Mouse (Mus musculus): ENCODE measurements at regions not wholly inside any gene's neighbourhood (a gene's known extent, or its start where the extent isn't known, plus 50 kb on each side); places are given as distances from the start of the nearest gene placed in this dataset.

DNA sequence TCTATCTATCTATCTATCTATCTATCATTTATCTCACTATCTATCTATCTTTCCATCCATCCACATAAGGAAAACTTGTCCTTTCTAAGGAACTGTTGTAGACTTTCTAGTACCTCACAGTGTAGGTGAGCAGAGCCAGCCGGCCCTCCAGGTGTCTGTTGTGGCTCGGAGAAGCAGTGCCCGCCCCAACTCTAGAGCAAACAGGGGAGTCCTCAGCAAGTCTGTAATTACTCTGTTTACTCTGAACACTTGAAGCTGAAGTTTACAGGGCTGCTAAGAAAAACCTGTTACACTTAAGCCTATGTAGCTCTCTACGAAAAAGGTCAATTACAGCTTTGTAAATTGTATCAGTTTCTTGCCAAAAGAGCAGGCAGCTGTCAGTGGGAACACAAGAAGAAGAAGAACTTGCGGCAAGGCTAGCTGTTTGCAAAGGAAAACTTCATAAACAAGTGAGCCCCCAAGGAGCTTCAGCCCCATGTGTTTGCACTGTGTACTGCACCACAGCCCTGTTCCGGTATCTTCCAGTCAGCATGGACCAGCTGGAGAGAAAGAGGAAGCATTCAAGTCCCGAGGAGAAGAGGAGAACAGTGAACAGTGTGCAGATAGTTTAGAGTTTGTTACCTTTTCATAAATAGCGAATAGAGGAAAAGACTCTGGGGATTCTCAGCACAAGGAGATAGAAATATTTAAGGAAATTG, 122.2 kb upstream of the Marcks start:
- Histone ChIP-seq H3K4me3 (replicated peaks) (no peak overlapping the region), H3K4me1 (no peaks in the 10 kb centered on the region), H3K36me3 (replicated peaks; ENCODE audit: low read length) (no peaks in the 10 kb centered on the region), H3K9me3 (no peaks in the 10 kb centered on the region; the same call in 1 of the 2 replicates), H3K27me3 (replicated peaks) (no peaks in the 10 kb centered on the region)
- no peak for TF ChIP-seq FLI1 (IDR thresholded peaks at IDR 0.05; ENCODE audit: low read length)
- TF ChIP-seq GATA1 (IDR thresholded peaks at IDR 0.05; ENCODE audit: borderline replicate concordance, low read length): no peak

DNA sequence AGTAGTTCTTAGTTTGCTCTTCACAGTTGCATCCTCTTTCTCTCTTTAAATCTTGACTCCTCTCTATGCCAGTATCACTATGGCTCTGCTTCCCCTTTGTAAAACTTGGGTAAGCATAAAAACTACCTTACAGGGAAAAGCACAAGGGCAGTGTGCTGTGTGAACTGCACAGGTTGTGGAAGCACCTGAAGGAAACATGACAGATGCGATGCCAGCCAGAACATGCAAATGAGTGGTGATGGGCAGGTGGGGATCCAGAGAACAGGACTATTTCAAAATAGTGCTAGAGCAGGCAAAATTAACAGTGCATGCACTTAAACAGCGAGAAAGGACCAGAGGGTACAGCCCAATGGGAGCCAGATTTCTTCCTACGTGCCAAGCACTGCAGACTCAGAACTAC, 120.5 kb upstream of the Marcks start:
- no peaks in the 10 kb centered on the region for H3K27me3 ChIP-seq (replicated peaks)
- TF ChIP-seq FLI1 (IDR thresholded peaks at IDR 0.05; ENCODE audit: low read length) (no peak), GATA1 (IDR thresholded peaks at IDR 0.05; ENCODE audit: borderline replicate concordance, low read length) (no peak)
- no peaks in the 10 kb centered on the region for H3K4me1 ChIP-seq

DNA sequence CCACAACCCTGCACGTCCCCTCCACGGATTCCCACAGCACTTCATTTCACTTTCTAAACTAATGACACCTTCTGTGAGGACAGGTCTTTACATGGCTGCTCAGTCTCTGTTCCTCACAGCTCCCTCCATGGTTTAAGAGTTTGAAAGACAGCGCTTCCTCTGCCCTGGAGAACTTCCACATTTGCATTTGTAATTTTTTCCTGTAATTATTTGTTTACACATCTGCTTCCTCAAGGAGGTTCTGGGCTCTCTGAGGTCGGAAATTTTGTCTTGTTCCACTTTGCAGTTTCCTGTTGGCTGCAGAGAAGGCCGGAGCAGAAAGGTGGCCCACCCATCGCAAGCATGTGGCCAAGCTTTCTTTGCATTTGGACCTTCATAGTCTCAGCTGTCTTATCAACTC, 118.8 kb upstream of the Marcks start:
- Histone ChIP-seq H3K9me3 (no peaks in the 10 kb centered on the region), H3K27me3 (replicated peaks) (no peaks in the 10 kb centered on the region), H3K4me3 (replicated peaks) (no peak overlapping the region), H3K4me1 (no peaks in the 10 kb centered on the region), H3K36me3 (replicated peaks; ENCODE audit: low read length) (no peaks in the 10 kb centered on the region)
- no peak for TF ChIP-seq GATA1 (IDR thresholded peaks at IDR 0.05; ENCODE audit: borderline replicate concordance, low read length)
- no peak for TF ChIP-seq FLI1 (IDR thresholded peaks at IDR 0.05; ENCODE audit: low read length)

More for the DNA sequence above, 120.5 kb upstream of the Marcks start:
- Histone ChIP-seq H3K36me3 (replicated peaks; ENCODE audit: low read length) (no peaks in the 10 kb centered on the region), H3K9me3 (no peaks in the 10 kb centered on the region), H3K4me3 (replicated peaks) (no peak overlapping the region)

DNA sequence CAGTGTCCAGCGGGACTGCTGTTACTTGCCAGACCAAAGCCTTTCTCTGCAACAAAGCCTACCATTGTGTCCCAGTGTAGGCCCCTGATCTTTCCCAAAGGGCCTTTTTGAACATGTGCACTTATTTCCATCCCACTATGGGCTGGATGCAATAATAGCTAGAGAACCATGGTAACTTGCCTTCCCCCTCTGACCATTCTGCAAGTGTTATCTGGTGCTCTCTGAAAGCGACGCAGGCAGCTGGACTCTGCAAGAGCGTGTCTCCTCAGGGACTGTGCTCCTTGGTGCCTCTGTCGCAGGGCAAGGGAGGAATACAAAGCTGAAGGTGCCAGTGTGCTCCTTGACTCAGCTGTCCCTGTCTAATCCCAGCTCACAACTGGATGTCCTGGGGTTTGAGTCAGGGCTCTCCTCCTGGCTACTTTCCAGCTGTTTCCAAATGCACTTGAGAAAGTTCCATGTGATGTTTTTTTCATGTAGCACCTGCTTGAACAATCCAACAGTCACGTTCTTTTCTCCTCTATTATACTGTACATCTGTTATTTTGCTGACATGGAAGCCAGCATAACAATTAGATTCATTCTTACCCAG, 112.3 kb upstream of the Marcks start:
- no peak overlapping the region for H3K4me3 ChIP-seq (replicated peaks)
- H3K9me3 ChIP-seq: no peaks in the 10 kb centered on the region
- H3K4me1 ChIP-seq: 0 out of 2 replicates have a peak, but pooled peaks cover 4% of the 10 kb centered on the region
- TF ChIP-seq FLI1 (IDR thresholded peaks at IDR 0.05; ENCODE audit: low read length) (no peak), GATA1 (IDR thresholded peaks at IDR 0.05; ENCODE audit: borderline replicate concordance, low read length) (no peak)
- peaks cover 3% of the 10 kb centered on the region for H3K27me3 ChIP-seq (replicated peaks)
- no peaks in the 10 kb centered on the region for H3K36me3 ChIP-seq (replicated peaks; ENCODE audit: low read length)

DNA sequence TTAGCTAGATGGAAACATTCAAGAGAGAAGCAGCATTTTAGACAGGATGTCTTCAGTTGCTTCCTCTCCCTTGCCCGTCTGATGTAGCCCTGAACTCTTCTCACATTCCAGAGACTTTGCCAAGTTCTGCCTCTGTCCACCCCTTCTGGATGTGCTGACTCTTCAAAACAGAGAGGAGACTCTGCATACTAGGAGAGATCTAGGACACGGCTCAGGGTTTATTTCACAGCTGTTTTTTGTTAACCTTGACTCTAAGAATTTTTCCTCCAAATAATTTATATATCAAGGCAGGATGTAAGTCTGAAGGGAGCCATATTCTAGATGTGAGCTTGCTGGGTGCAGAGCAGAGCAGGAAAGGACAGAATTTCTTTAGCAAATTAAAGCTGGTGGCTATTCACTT, 111.4 kb upstream of the Marcks start:
- Histone ChIP-seq H3K27me3 (replicated peaks) (peaks cover 3% of the 10 kb centered on the region), H3K9me3 (no peaks in the 10 kb centered on the region), H3K4me1 (0 out of 2 replicates have a peak, but pooled peaks cover 4% of the 10 kb centered on the region), H3K4me3 (replicated peaks) (no peak overlapping the region), H3K36me3 (replicated peaks; ENCODE audit: low read length) (no peaks in the 10 kb centered on the region)
- TF ChIP-seq GATA1 (IDR thresholded peaks at IDR 0.05; ENCODE audit: borderline replicate concordance, low read length): no peak
- no peak for TF ChIP-seq FLI1 (IDR thresholded peaks at IDR 0.05; ENCODE audit: low read length)

DNA sequence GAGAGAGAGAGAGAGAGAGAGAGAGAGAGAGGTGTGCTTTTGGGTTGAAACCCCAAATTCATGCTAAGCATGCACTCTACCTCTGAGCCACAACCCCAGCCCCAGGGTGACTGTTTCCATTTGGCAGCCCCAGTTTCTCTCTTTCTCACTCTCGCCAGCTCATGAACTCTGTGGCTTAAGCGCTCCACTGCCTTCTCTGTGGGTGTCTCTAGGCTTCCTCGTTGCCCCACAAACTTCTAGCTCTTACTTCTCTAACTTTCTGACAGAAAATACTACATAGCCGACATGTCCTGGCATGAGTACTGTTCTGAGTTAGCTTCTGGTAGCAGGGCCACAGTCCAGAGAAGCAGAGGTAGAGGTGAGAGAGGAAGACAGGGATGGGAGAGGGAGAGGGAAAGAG, 110.8 kb upstream of the Marcks start:
- TF ChIP-seq GATA1 (IDR thresholded peaks at IDR 0.05; ENCODE audit: borderline replicate concordance, low read length) (no peak), FLI1 (IDR thresholded peaks at IDR 0.05; ENCODE audit: low read length) (no peak)
- 0 out of 2 replicates have a peak, but pooled peaks cover 4% of the 10 kb centered on the region for H3K4me1 ChIP-seq
- peaks cover 3% of the 10 kb centered on the region for H3K27me3 ChIP-seq (replicated peaks)
- H3K9me3 ChIP-seq: no peaks in the 10 kb centered on the region
- H3K36me3 ChIP-seq (replicated peaks; ENCODE audit: low read length): no peaks in the 10 kb centered on the region
- no peak overlapping the region for H3K4me3 ChIP-seq (replicated peaks)

DNA sequence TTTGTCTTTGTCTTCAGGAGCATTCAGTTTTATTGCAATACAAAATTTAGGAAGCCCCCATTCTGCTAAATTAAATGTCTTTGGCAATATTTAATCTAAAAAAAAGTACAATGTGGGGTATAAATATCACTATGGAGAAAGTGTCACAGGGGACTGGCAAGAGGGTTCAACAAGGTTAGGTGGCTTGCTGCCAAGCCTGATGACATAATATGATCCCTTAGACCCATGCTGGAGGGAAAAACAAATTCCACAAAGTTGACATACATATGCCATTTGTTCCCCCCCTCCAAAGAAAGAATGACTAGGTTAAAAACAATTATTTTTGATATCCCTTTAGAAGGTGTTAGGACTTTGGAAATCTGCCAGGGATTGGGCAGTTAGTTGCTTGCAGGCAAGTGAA, 108.4 kb upstream of the Marcks start:
- Histone ChIP-seq H3K4me3 (replicated peaks) (no peak overlapping the region), H3K27me3 (replicated peaks) (peaks cover 6% of the 10 kb centered on the region), H3K36me3 (replicated peaks; ENCODE audit: low read length) (no peaks in the 10 kb centered on the region), H3K4me1 (0 out of 2 replicates have a peak, but pooled peaks cover 4% of the 10 kb centered on the region), H3K9me3 (no peaks in the 10 kb centered on the region)
- no peak for TF ChIP-seq FLI1 (IDR thresholded peaks at IDR 0.05; ENCODE audit: low read length)
- TF ChIP-seq GATA1 (IDR thresholded peaks at IDR 0.05; ENCODE audit: borderline replicate concordance, low read length): no peak

DNA sequence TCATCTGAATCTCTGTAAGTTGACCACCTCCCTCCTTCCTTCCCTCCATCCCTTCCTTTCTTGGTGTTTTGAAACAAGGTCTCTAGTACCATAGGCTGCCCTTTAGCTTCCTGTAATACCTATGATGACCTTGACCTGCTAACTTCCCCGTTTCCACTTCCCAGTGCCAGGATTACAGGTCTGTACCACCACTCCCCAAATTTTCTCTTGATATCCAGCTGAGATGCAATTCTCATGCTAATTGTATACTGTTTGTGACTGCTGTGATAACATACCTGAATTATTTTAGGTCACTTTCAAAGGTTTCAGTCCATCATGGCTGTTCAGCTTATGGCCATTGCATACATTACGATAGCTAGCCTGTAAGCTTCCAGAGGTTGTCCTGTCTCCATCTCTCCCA, 104.4 kb upstream of the Marcks start:
- H3K4me3 ChIP-seq (replicated peaks): no peak overlapping the region
- TF ChIP-seq GATA1 (IDR thresholded peaks at IDR 0.05; ENCODE audit: borderline replicate concordance, low read length) (no peak), FLI1 (IDR thresholded peaks at IDR 0.05; ENCODE audit: low read length) (no peak)
- no peaks in the 10 kb centered on the region for H3K9me3 ChIP-seq

DNA sequence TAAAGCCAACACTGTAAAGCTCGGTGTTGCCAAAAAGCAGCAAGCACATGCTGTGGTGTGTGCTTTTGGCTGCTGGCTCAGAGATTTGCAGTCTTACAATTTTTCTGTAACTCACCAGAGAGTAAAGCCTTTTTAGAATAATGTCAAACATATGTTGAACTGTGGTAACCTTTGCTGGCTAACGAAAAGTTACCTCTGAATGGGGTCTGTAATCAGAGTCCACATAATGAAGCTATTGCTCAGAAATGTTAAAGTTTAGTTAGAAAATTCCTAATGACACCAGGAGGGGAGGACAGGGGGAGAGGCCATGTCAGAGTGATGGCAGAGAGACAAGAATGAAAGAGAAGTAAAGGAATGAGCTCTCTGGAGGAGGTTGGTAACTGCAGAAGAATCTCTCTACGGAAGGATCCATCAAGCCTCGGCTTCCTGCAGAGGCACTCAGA, 103.1 kb upstream of the Marcks start:
- no peak for TF ChIP-seq FLI1 (IDR thresholded peaks at IDR 0.05; ENCODE audit: low read length)
- TF ChIP-seq GATA1 (IDR thresholded peaks at IDR 0.05; ENCODE audit: borderline replicate concordance, low read length): no peak
- peaks cover 4% of the 10 kb centered on the region; the same call in 1 of the 2 replicates for H3K4me1 ChIP-seq
- H3K27me3 ChIP-seq (replicated peaks): peaks cover 5% of the 10 kb centered on the region
- H3K4me3 ChIP-seq (replicated peaks): no peak overlapping the region
- no peaks in the 10 kb centered on the region for H3K36me3 ChIP-seq (replicated peaks; ENCODE audit: low read length)
- no peaks in the 10 kb centered on the region for H3K9me3 ChIP-seq

More for the DNA sequence above, 104.4 kb upstream of the Marcks start:
- Histone ChIP-seq H3K4me1 (no peaks in the 10 kb centered on the region), H3K27me3 (replicated peaks) (peaks cover 5% of the 10 kb centered on the region), H3K36me3 (replicated peaks; ENCODE audit: low read length) (no peaks in the 10 kb centered on the region)

DNA sequence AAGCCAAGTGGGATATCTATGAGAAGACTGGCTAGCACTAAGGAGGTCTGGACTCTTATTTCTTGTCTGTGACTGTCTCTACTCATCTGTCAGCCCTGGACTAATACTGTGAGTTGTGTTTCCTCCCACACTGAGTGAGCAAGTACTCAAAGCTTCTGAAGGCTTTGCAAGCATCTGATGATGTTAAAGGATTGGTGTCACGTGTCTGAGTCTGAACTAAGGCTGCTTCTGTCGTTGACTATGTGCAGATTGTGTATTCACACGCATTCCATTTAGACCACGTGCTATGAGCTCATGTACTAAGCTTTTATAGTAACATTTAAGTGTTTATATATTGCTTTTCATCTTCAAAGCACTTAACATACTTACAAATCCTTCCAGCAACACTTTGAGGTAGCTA, 101.9 kb upstream of the Marcks start:
- no peak overlapping the region for H3K4me3 ChIP-seq (replicated peaks)
- no peaks in the 10 kb centered on the region for H3K9me3 ChIP-seq
- H3K4me1 ChIP-seq: peaks cover 11% of the 10 kb centered on the region
- no peaks in the 10 kb centered on the region for H3K36me3 ChIP-seq (replicated peaks; ENCODE audit: low read length)
- peaks cover 5% of the 10 kb centered on the region for H3K27me3 ChIP-seq (replicated peaks)
- no peak for TF ChIP-seq FLI1 (IDR thresholded peaks at IDR 0.05; ENCODE audit: low read length)
- TF ChIP-seq GATA1 (IDR thresholded peaks at IDR 0.05; ENCODE audit: borderline replicate concordance, low read length): no peak
